Mouse (Mus musculus) hematopoietic stem cell, adult 5-6 weeks (primary cell): ENCODE measurements around the gene Gm28510. TPM values are rescaled to one million over a fixed set of nuclear protein-coding genes. Genes with fewer than 3 reads are reported as not detected.
"Not testable (repeated sequence)": the region's sequence is repeated elsewhere in the genome, so short reads cannot be mapped to it uniquely, and the experiment has no call there.

ENCODE experiments used
- ATAC-seq, 2 experiments: fragments of 125-278 bp in 1 of 2; replicated peaks in 1 of 2; 2 replicates each; pipeline ENCODE4 v1.8.0; 2016 to 2017; ENCODE audit warnings: inconsistent platforms in 2 of 2, mild to moderate bottlenecking in 2 of 2, moderate number of reproducible peaks in 2 of 2, low read depth in 1 of 2, moderate TSS enrichment in 1 of 2; ENCODE audit not compliant: low FRiP score in 2 of 2, poor library complexity in 2 of 2, severe bottlenecking in 2 of 2, insufficient read depth in 1 of 2, low TSS enrichment in 1 of 2
- total RNA-seq: library from RNA; stranded (forward); fragments of 172-1452, 232-1000 nt; gene quantifications from 2 replicates; pipeline ENCODE4 v1.2.3, GENCODE M21; 2017

Gm28510 gene
- total RNA-seq: not detected in 2 replicates

DNA sequence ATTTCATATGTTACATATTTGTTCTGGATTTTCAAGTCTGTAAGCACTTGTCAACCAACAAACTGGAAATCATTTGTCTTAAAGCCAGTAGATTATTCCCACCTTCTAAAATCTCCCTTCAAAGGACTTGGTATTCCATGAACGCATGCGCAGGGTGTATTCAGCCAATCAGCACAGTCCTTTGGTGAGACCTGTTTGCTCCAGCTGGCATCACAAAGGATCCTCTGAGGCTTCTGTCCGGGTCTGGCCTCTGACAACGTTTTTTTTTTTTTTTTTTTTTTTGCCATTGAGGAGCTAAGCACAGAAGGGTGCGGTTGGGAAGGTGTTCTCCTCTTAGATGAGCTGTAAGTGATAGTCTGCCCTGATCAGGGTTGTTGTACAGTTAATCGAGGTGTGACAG lies at the start of gene Gm28510:
Gene Gm28510, plus strand, starts transcription at position 301 of the 400 bp plus-strand sequence.
- not testable (repeated sequence) for ATAC-seq

Other genes starting within 250 kb of the Gm28510 start
- not detected in 2 replicates for gene Gm20834, start 88.1 kb upstream of the Gm28510 start, total RNA-seq
- gene Gm20737, start 123.3 kb downstream of the Gm28510 start, total RNA-seq: not detected in 2 replicates
- not detected in 2 replicates for gene Gm21775, start 140.7 kb downstream of the Gm28510 start, total RNA-seq
- gene Gm21900, start 203.6 kb downstream of the Gm28510 start, total RNA-seq: not detected in 2 replicates